Mouse (Mus musculus) neural tube, embryonic 12.5 days (tissue): ENCODE results near the gene Ppm1j. TPM values are rescaled to one million over a fixed set of nuclear protein-coding genes. Genes with fewer than 3 reads are reported as not detected.
A peak's percentile ranks its signal among the peaks of the same experiment; 100 is the strongest.

Experiments
- ATAC-seq: fragments of 200-750 bp; cut with Nextera tagmentation; 2 replicates; pipeline ENCODE4 v1.8.0; 2017; ENCODE audit warnings: low read depth, mild to moderate bottlenecking, moderate TSS enrichment, moderate library complexity; ENCODE audit not compliant: low FRiP score
- H3K27ac ChIP-seq: fragments of 300-500 bp; sonication (generic); 2 replicates; pipeline ENCODE4 v1.5.1; 2016
- H3K27me3 ChIP-seq: fragments of 300-500 bp; sonication (generic); replicated peaks from 2 replicates; pipeline ENCODE4 v1.6.1; 2016; ENCODE audit warnings: mild to moderate bottlenecking
- H3K36me3 ChIP-seq: fragments of 300-500 bp; sonication (generic); 2 replicates; pipeline ENCODE4 v1.6.1; 2016; ENCODE audit warnings: mild to moderate bottlenecking
- H3K4me1 ChIP-seq: fragments of 300-500 bp; sonication (generic); 2 replicates; pipeline ENCODE4 v1.6.1; 2016
- H3K4me2 ChIP-seq: fragments of 300-500 bp; sonication (generic); replicated peaks from 2 replicates; pipeline ENCODE4 v1.6.1; 2016; ENCODE audit warnings: mild to moderate bottlenecking
- H3K4me3 ChIP-seq: fragments of 300-500 bp; sonication (generic); 2 replicates; pipeline ENCODE4 v1.5.1; 2016
- H3K9ac ChIP-seq: fragments of 300-500 bp; sonication (generic); 2 replicates; pipeline ENCODE4 v1.6.1; 2016; ENCODE audit warnings: mild to moderate bottlenecking
- H3K9me3 ChIP-seq: fragments of 300-500 bp; sonication (generic); 2 replicates; pipeline ENCODE4 v1.6.1; 2016; ENCODE audit warnings: mild to moderate bottlenecking
- WGBS: fragments of 180-500 bp; shearing (Covaris S2); methylation state at CpG from one replicate; pipeline ENCODE4 v1.1.7; 2016; 5-methylcytosine and 5-hydroxymethylcytosine counted together
- polyA plus RNA-seq: library from polyadenylated mRNA; unstranded; fragments of >200 nt; fragmentation: Nextera tagmentation; extraction: Ambion mirVana; gene quantifications from 2 replicates; pipeline ENCODE4 v1.2.1, GENCODE M21; 2016

Ppm1j gene
- polyA plus RNA-seq, 1 experiment from 2014 or later = 1.5 TPM

DNA sequence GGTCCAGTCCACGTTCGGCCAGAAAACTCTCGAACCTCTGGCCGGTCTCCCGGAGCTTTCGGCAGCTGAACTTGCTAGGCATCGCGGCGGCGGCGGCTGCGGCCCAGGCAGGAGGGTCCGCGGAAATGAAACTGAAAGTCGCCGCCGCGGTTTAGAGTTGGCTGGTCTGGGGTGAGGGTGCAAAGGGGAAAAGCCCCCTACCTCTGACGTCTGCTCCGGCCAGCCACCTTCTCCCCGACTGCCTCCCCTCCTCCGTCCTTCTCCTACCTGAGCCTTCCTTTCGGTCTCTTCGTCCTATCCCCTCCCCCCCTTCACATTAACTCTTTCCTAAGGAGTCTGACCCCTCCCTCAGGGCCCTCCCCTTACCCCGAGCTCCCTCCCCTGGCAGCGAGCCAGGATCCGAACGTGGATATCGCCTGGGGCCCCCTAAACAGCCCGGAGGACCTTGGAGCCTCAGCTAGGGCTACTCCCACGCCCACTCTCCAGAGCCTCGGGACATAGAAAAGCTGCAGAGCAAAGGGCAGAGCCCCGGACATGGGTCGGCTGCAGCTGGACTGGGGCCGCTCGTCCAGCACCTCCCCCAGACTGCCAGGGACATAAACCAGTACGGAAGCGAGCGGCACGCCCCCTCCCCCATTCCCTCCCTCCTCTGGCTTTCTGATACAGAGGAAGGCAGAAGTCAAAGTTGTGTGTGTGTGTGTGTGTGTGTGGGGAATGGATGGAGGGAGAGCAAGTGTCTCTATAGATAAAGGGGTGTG lies 37.3 kb downstream of the Ppm1j start, which contains the start of gene Mov10:
TSS of gene Mov10 (minus strand) at position 573 of the 758 bp plus-strand sequence.
- Histone ChIP-seq H3K9me3 (no peaks in the 10 kb centered on the region), H3K27me3 (no peaks in the 10 kb centered on the region), H3K27ac (no peak within 1 kb of the TSS), H3K4me3 (peak within 1 kb of the TSS; percentile 78), H3K36me3 (0 out of 2 replicates have a peak, but pooled peaks cover 3% of the 10 kb centered on the region), H3K9ac (peak within 1 kb of the TSS; percentile 82), H3K4me1 (peaks cover 14% of the 10 kb centered on the region), H3K4me2 (peak within 1 kb of the TSS; percentile 99)
- peak; percentile 81 for ATAC-seq
- 0% methylated on average over 39 of the region's 40 CpGs for WGBS

GRCm38 (mm10) chr3:104818749-104819134 lies 37.9 kb downstream of the Ppm1j start:
- Histone ChIP-seq H3K9me3 (no peaks in the 10 kb centered on the region), H3K27me3 (no peaks in the 10 kb centered on the region), H3K4me3 (peak overlapping the region; percentile 78; the same call in 1 of the 2 replicates), H3K27ac (no peak overlapping the region), H3K4me1 (peaks cover 14% of the 10 kb centered on the region), H3K4me2 (peak overlapping the region; percentile 99), H3K9ac (0 out of 2 replicates have a peak overlapping the region, but pooled peaks have one; percentile 82), H3K36me3 (0 out of 2 replicates have a peak, but pooled peaks cover 3% of the 10 kb centered on the region)
- 4% methylated on average over 3 of the region's 3 CpGs for WGBS
- no peak for ATAC-seq

GRCm38 (mm10) chr3:104820426-104820825 lies 39.6 kb downstream of the Ppm1j start:
- no peak for ATAC-seq
- Histone ChIP-seq H3K4me3 (no peak overlapping the region), H3K27me3 (no peaks in the 10 kb centered on the region), H3K9me3 (no peaks in the 10 kb centered on the region), H3K4me2 (no peak overlapping the region), H3K9ac (no peak overlapping the region), H3K27ac (no peak overlapping the region), H3K4me1 (peaks cover 14% of the 10 kb centered on the region), H3K36me3 (peaks cover 6% of the 10 kb centered on the region)
- 56% methylated on average over 1 of the region's 1 CpGs for WGBS

GRCm38 (mm10) chr3:104822413-104822812 lies 41.6 kb downstream of the Ppm1j start:
- Histone ChIP-seq H3K9ac (no peak overlapping the region), H3K4me3 (no peak overlapping the region), H3K4me2 (no peak overlapping the region), H3K9me3 (no peaks in the 10 kb centered on the region), H3K36me3 (peaks cover 19% of the 10 kb centered on the region), H3K27me3 (no peaks in the 10 kb centered on the region), H3K4me1 (peaks cover 6% of the 10 kb centered on the region; the same call in 1 of the 2 replicates), H3K27ac (no peak overlapping the region)
- no peak for ATAC-seq
- WGBS = 84% methylated on average over 3 of the region's 3 CpGs

Other genes with a start within 250 kb of the Ppm1j start
- gene Slc16a1, start 142.4 kb upstream of the Ppm1j start, polyA plus RNA-seq = 17.9 and 21.3 TPM in 2 replicates
- not detected in 2 replicates for gene Fam19a3, start 784 bp downstream of the Ppm1j start, polyA plus RNA-seq
- gene Rhoc, start 7.3 kb downstream of the Ppm1j start, polyA plus RNA-seq = 101 and 102 TPM in 2 replicates
- gene Mov10, start 37.5 kb downstream of the Ppm1j start, polyA plus RNA-seq = 18.5 and 26.8 TPM in 2 replicates
- 40.5 and 43.2 TPM in 2 replicates for gene St7l, start 82.9 kb downstream of the Ppm1j start, polyA plus RNA-seq
- gene Capza1, start 83.4 kb downstream of the Ppm1j start, polyA plus RNA-seq = 203 and 216 TPM in 2 replicates
- 0.70 and 0.72 TPM in 2 replicates for gene Wnt2b, start 180.9 kb downstream of the Ppm1j start, polyA plus RNA-seq